Mouse (Mus musculus): ENCODE data around the gene Zfp791. TPM values are rescaled to one million over a fixed set of nuclear protein-coding genes. Genes with fewer than 3 reads are reported as not detected.
"Not testable (repeated sequence)": the region's sequence is repeated elsewhere in the genome, so short reads cannot be mapped to it uniquely, and the experiment has no call there.

The Zfp791 gene
- total RNA-seq (2021): 1 to 10 TPM; 5.8 to 6.0 TPM
- long read RNA-seq, experiment 1, partial matches to known transcripts: 0 of 2 reads
- long read RNA-seq, experiment 1, other reads (novel, unspliced or antisense): 2 of 2 reads
- long read RNA-seq, experiment 2, partial matches to known transcripts: 0 of 2 reads
- long read RNA-seq, experiment 2, other reads (novel, unspliced or antisense): 2 of 2 reads

DNA sequence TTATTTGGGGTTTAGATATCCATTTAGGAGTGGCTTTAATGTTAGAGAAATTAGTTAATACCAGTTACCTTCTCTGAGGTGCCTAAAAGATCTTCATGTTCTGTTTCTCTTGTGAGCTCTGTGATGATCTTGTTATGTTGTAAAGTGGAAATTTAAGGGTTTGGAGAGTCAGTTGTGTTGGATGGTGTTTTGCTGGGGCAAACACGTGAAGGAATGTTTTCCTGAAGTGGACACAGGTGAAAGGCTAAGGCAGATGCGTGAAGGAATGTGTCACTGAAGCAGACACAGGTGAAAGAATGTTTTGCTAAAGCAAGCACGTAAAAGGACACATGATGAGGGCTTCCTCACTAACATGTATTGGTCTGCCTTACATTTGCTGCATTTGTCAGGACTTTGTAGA lies at the start of gene Zfp791:
TSS of gene Zfp791 (minus strand) at position 101 of the 400 bp plus-strand sequence.
- intact Hi-C loops (cut with DNase I): no loop called here
- DNase-seq (ENCODE audit: low spot score in 2 of 2): no peak

DNA sequence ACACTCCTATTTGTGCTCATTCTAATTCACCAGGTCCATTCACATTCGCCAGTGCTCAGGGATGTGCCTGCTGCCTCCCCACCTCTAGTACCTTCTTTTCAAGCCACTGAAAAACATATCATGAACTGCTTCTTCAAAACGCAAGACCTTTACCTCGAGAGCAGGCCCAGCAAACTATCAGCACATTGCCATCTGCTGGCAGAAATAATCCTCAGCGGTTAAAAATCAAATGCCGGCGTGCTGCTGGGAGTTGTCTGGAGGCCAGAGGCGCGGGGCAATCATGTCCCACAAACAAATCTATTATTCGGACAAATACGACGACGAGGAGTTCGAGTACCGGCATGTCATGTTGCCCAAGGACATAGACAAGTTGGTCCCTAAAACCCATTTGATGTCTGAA lies 48.4 kb upstream of the Zfp791 start:
- intact Hi-C loops (cut with DNase I): loop anchor here (2.0 kb wide), 1 partner anchor 88 kb away; the partner anchor contains the start of gene Man2b1
- DNase-seq (ENCODE audit: low spot score in 2 of 2): peak; percentile 31 to 62

DNA sequence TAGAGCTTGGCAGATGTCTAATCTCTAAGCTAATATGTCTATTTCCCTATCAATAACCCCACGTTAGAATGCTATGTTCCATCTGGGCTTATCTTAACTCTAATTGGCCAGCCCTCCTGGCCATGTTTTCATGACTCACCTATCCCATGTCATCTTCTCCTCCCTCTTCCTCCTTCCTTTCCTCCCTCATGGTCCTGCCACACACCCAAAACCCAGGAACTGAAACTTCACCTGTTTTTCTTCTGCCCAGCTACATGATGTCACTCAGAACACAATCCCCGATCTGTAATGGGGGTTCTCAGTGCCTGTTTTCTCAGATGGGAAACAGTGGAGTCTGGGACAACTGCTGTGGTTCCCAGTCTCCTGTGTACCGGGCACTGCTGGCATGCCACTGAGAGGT lies 28.7 kb upstream of the Zfp791 start, which contains the start of gene Cks1brt:
TSS of gene Cks1brt (plus strand) at position 301 of the 400 bp plus-strand sequence.
- intact Hi-C loops (cut with DNase I): no loop called here
- DNase-seq (ENCODE audit: low spot score in 2 of 2): no peak

DNA sequence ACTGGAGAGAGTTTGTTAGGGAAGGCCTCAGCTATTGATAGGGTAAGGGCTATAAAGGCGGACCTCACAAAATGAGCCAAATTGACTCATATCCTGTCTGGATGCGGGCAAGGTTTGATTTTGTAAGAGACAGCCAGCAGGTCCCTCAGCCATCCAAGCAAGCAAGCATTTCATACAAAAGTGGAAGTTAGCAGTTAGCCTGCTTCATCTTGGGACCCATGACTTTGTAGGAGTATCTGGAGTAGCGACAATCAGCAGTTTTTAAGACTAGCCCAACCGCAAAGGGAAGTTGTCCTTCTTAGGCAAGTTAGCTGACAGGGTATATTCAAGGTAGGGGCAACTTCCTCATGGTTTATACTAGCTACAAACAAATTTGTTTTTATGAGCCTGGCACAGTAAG lies 19.6 kb upstream of the Zfp791 start:
- peak in 1 of 2 experiments; percentile 7 for DNase-seq (ENCODE audit: low spot score in 2 of 2)
- intact Hi-C loops (cut with DNase I): no loop called here

DNA sequence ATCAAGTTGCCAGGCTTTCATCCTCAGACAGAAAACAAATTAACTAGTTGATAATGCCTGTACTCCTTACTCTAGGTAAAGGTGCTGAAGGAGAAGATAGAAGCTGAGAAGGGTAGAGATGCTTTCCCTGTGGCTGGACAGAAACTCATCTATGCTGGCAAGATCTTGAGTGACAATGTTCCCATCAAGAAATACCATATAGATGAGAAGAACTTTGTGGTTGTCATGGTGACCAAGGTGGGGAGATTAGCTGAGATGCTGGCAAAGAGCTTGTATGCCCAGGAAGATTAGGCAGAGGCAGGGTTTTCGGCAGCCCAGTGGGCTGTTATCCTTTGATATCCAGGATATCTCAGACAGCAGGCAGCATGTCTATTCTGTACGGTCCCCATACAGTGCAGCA lies 12.8 kb upstream of the Zfp791 start:
- DNase-seq (ENCODE audit: low spot score in 2 of 2); intact Hi-C loops (cut with DNase I): not testable (repeated sequence)

DNA sequence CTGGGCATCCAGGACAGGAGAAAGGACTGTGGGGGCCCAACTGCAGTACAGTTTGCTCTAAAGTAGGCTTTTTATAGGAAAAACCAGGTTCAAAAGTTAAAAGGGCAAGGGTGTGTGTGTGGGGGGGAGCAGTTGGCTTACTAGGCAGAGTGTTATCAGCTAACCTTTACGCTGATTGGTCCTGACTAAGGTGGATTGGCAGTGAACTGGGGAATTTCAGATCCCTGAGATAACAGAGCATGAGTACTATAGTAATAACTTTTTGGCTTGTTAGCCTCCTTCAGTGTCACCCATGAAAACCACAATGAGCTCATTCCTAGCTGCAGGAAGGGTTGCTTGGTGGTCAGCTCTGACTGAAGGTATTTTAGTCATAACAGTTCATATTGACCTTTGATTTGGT lies 9.4 kb upstream of the Zfp791 start:
- DNase-seq (ENCODE audit: low spot score in 2 of 2): no peak
- intact Hi-C loops (cut with DNase I): no loop called here

GRCm38 (mm10) chr8:85123691-85124090 lies 796 bp upstream of the Zfp791 start:
- intact Hi-C loops (cut with DNase I): no loop called here
- no peak for DNase-seq (ENCODE audit: low spot score in 2 of 2)

- intact Hi-C loops (cut with DNase I); DNase-seq (ENCODE audit: low spot score in 2 of 2): not testable (repeated sequence)
Measured at GRCm38 (mm10) chr8:85120251-85120650, 2.6 kb downstream of the Zfp791 start.

DNA sequence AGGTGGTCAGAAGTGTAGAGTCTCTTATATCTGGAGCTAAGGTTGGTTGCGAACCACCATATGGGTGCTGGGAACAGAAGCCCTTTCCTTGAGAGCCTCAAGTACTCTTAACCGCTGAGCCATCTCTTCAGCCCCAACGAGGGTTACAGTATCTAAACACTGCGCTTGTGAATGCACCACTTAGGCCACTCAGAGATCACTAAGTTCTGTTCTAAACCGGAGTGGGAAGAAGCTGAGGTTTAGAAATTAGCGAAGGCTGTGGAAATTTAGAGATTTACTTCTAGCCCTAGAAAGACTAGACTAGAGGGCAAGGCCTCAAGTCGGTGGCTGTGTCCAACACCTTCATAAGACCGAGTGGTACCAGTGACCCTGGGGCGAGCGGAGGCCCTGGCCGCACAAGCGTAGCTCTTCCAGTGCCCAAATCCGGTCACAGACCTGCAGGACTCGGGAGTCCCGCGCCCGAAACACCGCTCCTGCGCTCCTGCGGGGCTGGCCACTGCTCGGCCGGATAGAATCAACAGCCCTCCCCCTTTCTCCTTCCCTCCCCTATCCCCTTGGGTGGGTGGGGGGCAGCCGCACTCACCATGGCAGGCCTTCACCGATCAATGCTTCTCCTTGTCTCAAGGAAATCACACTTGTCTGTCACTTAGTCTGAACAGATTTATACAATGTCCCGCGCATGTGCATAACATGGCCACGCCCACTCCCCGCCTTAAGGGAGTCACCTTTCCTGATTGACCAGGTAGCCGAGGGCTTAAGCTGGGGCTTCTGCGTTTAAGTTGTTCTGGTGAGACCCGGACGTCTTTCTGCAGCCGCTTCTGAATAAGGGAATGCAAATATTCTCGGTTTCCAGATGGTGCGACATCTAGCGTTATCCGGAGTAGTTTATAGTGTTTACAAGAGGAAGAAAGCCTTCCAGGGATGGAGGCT lies 3.6 kb downstream of the Zfp791 start:
- intact Hi-C loops (cut with DNase I): no loop called here
- peak; percentile 76 to 83 for DNase-seq (ENCODE audit: low spot score in 2 of 2)

GRCm38 (mm10) chr8:85116984-85117383 lies 5.9 kb downstream of the Zfp791 start:
- no peak for DNase-seq (ENCODE audit: low spot score in 2 of 2)
- intact Hi-C loops (cut with DNase I): no loop called here

GRCm38 (mm10) chr8:85115501-85115900 lies 7.4 kb downstream of the Zfp791 start:
- intact Hi-C loops (cut with DNase I): no loop called here
- DNase-seq (ENCODE audit: low spot score in 2 of 2): no peak

GRCm38 (mm10) chr8:85113241-85113640 lies 9.7 kb downstream of the Zfp791 start:
- no peak for DNase-seq (ENCODE audit: low spot score in 2 of 2)
- intact Hi-C loops (cut with DNase I): no loop called here

GRCm38 (mm10) chr8:85100076-85100665 lies 22.7 kb downstream of the Zfp791 start:
- DNase-seq (ENCODE audit: low spot score in 2 of 2): no peak
- intact Hi-C loops (cut with DNase I): no loop called here

- intact Hi-C loops (cut with DNase I): no loop called here
- no peak for DNase-seq (ENCODE audit: low spot score in 2 of 2)
Measured at GRCm38 (mm10) chr8:85096850-85097249, 26.0 kb downstream of the Zfp791 start.

DNA sequence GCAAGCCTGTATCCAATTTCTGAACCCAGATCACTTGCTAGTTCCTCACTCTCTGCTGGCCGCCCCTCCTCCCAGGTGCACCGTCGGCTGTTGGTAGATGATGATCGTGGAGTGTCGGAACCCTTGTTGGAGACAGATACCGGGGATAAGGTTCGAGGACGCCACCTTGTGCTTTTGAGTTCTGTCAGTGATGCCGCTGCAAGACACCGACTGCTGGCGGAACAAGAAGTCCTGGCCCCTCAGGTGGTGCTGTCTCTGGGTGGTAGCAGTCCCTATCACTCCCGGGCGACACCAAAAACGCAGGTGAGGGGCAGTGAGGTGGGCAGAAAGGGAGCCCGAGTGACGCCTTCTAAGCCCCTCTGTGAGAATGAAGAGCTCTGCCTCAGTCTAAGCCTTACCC lies 26.7 kb downstream of the Zfp791 start:
- intact Hi-C loops (cut with DNase I): no loop called here
- DNase-seq (ENCODE audit: low spot score in 2 of 2): no peak

DNA sequence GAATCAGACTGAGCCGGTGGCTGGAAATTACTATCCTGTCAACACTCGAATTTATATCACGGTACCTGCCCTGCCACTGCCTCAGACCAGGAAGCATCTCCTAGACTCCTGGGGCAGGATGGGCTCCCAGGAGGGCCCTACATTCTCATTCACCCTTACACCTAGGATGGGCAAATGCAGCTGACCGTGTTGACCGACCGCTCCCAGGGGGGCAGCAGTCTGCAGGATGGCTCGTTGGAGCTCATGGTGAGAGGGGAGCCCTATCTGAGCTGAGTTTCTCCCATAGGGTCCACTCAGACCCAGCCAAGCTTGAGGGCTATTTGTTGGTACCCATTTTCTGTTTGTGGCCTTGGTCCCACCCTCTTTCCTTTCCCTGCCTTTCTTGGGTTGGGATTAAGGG lies 27.3 kb downstream of the Zfp791 start:
- intact Hi-C loops (cut with DNase I): no loop called here
- no peak for DNase-seq (ENCODE audit: low spot score in 2 of 2)

DNA sequence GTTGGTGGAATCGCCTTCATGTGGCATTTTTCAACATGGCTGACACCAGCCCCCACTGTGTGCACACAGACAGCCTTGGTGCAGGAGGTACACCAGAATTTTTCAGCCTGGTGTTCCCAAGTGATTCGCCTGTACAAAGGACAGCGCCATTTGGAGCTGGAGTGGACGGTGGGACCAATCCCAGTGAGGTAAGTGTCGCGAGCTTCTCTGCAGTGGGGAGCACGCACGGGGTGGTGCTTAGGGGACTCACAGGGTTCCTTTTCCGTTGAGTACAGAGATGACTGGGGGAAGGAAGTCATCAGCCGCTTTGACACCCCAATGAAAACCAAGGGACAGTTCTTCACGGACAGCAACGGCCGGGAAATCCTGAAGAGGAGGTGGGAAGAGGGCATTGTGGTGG lies 27.8 kb downstream of the Zfp791 start:
- intact Hi-C loops (cut with DNase I): no loop called here

DNA sequence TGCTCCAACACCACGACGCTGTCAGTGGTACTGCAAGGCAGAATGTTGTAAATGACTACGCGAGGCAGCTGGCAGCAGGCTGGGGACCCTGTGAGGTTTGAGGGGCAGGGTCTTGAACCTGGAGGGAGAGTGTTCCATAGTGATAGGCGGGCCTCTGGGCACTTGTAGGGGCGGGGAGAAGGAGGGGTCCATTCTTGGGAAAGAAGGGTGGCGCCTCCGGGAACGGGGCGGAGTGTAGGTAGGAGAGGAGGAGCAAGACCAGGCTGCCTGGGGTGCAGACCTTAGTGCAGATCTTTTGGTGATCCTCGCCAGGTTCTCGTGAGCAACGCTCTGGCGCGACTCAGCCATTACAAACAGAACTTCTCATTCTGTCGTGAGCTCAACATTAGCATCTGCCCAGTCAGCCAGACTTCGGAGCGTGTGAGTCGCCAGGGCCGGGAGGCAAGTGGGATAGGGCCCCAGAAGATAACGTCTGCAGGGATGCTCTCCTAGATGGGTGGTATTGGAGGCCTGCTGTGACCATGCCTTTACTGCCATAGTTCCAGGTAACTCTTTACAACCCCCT lies 31.3 kb downstream of the Zfp791 start:
- no peak for DNase-seq (ENCODE audit: low spot score in 2 of 2)
- intact Hi-C loops (cut with DNase I): no loop called here

More for the DNA sequence above, 27.8 kb downstream of the Zfp791 start:
- DNase-seq (ENCODE audit: low spot score in 2 of 2): no peak

DNA sequence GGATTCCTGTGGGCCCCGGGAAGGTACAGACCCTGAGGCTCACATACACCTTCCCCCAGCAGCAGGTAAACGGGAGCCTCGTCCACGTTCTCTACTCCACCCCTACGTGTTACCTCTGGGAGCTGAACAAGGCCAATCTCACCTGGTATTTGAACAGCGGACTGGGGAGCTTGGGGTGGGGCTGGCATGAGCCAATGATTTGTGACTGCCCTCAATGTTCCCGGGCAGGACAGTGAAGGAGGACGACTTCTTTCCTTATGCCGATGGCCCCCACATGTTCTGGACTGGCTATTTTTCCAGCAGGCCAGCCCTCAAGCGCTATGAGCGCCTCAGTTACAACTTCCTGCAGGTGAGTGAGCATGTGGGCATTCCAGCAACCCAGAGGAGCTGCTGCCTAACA lies 32.0 kb downstream of the Zfp791 start:
- no peak for DNase-seq (ENCODE audit: low spot score in 2 of 2)
- intact Hi-C loops (cut with DNase I): no loop called here

DNA sequence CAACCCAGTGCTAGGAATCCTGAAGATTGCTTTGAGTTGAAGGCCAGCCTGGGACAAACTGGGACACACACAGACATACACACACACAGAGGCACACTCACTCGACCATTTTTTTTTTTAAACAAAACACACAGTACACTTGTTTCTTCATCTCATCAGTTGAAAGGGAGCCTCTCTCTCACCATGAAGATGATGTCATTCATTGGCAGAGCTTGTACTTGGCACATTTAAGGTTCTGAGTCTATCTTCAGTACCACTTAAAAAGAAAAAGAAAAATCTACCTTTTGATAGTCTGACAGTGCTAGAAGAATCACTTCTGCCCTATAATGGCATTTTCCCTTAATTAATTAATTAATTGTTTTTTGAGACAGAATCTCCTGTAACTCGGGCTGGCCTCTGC lies 34.1 kb downstream of the Zfp791 start:
- intact Hi-C loops (cut with DNase I): loop anchor here (10.0 kb wide), 1 partner anchor 206 kb away; the partner anchor contains the start of genes Orc6 and Vps35
- no peak for DNase-seq (ENCODE audit: low spot score in 2 of 2)
